Mouse (Mus musculus) layer of hippocampus, postnatal 14 days (tissue): ENCODE measurements around the gene Frmd4a. TPM values are rescaled to one million over a fixed set of nuclear protein-coding genes. Genes with fewer than 3 reads are reported as not detected.
"Not testable (repeated sequence)": the region's sequence is repeated elsewhere in the genome, so short reads cannot be mapped to it uniquely, and the experiment has no call there.

Source experiments
- DNase-seq, 2 experiments: peaks; one replicate each; pipeline ENCODE4 v3.0.0; 2021 to 2022; ENCODE audit warnings: low spot score in 2 of 2, mixed read lengths in 1 of 2
- total RNA-seq, 2 experiments: library from RNA; stranded (reverse); gene quantifications; 2 replicates each; pipeline ENCODE4 v1.2.3; 2021

Gene Frmd4a
- total RNA-seq, 2 experiments from 2014 or later = 115 to 121 TPM

GRCm38 (mm10) chr2:4606559-4606958 is 589.0 kb downstream of the Frmd4a start:
- no peak for DNase-seq

- DNase-seq = no peak
Measured at GRCm38 (mm10) chr2:4608253-4608652, 590.7 kb downstream of the Frmd4a start.

- no peak for DNase-seq
Measured at GRCm38 (mm10) chr2:4609433-4609832, 591.9 kb downstream of the Frmd4a start.

DNA sequence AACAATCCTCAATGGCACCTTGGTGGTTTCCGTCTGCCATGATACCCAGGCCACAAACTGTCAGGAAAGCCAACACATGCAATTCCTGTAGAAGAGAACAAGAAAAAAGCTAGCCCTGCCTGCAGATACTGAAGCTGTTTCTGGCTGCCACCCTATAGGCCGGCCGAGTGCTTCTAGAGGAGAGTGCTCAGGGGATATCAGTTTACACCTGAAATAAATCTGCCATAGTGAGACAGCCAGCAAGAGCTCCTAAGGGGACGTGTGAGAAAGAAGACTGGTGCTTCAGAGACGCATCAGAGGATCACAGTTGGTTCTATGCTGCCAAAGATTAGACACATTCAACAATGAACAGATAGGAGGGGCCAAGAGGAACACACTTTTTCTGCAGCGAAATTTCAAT is 593.8 kb downstream of the Frmd4a start:
- DNase-seq = no peak

GRCm38 (mm10) chr2:4611704-4612103 is 594.2 kb downstream of the Frmd4a start:
- DNase-seq = no peak

DNA sequence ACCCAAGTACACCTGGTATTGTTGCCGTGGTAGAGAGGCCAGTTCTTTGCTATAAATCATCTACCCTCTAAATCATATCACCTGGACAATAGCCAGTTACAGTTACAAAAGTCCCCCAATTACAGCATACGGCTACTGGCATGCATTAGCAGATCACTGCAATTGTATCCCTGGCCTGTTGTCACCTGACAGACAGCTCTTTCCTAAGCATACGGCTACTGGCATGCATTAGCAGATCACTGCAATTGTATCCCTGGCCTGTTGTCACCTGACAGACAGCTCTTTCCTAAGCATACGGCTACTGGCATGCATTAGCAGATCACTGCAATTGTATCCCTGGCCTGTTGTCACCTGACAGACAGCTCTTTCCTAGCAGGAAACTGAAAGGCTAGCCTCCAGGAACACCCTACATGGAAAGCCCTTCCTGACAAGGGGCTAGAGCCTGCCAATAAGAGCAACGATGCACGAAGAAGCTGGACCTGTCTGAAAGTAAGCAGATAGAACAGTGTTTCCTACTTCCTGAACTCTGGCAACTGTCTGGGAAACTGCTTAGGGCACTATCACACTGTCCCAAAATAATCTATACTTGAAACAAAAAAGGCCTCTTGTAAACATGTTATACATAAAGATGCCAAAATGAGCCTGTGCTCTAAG is 596.9 kb downstream of the Frmd4a start:
- DNase-seq = not testable (repeated sequence)

- DNase-seq = no peak
Measured at GRCm38 (mm10) chr2:4615014-4615546, 597.6 kb downstream of the Frmd4a start.

DNA sequence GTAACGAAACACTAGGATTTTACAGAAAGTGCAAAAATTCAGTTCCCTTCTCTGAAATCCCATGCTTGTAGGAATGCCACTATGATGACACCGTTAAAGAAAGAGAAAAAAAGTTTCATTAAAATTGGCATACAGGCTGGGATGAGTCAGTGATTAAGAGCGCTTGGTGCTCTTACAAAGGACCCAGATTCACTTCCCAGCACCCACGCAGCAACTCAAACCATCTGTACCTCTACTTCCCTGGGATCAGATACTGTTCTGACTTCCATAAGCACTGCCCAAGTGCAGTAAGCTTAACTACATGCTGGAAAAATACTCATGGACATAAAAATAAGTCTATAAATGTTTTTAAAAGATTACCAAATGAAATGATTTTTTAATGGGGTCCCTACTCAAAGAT is 599.5 kb downstream of the Frmd4a start:
- no peak for DNase-seq

- not testable (repeated sequence) for DNase-seq
Measured at GRCm38 (mm10) chr2:4619126-4619525, 601.6 kb downstream of the Frmd4a start.

DNA sequence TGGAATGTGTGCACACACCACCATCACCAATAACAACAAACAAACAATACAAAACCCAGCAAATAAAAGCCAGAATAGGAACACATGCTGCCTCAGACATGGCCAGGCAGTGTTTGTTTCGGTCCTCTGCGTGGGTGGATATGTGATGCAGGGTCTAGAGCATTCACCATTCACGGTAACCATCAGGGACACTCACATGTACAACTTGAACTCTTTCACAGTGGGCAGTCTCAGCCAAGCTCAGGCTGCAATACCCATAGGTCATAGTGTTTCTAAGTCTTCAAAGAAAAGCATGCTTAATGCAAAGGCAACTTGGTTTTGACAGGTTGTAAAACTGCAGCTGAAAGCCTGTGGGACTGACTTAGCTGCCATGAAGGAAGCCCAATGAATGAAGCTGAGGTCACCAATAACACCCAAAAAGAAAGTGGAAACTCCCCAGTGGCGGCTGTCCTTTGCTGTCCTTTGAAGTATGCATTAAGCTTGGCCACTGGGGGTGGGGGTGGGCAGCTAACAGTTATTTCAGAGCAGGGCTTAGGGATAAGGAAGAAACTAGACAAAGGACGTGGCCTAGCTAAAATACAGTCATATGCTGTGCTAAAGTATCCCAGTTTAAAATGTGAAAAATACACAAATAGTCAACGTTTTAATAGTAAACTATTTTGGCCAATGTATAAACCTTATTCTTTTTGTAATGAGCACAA is 602.5 kb downstream of the Frmd4a start:
- DNase-seq = no peak

GRCm38 (mm10) chr2:4620640-4621401 is 603.3 kb downstream of the Frmd4a start:
- DNase-seq = no peak

DNA sequence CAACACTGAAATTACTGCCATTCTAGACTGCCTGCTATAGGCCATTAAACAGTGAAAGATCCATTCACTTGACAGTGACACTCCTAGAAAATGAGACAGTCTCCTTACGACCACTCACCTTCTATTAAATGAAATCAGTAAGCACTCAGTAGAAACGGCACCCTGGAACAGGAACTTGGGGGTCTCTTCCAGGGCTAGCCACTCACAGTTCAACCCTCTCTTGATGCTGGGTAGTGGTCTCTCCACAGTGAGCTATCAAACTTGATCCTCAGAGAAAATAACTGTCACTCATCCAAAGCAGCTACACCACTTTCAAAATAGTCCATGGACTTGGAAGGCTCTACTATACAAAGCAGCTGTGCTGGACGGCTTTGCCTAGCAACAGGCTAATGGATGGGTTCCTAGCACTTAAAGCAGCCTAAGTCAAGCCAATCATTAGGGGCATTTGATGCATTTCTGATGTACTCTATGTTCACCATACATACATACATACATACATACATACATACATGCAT is 604.0 kb downstream of the Frmd4a start:
- DNase-seq = no peak

DNA sequence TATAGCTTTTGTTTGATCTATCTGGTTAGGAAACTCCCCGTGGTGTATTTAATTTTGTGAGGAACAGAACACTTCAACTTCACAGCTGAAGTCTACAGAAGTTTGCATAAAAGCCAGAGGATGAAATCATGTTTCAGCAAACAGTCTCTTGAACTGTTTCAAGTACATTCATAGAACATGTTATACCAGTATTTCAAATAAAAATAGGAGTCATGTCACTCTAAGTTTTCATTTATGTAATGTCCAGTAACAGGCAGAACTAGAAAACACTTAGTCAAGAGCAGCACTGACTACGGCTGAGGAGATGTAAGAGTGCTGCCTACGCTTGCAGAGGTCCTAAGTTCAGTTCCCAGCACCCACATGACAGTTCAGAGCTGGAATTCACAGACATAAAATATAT is 609.4 kb downstream of the Frmd4a start:
- DNase-seq = no peak

DNA sequence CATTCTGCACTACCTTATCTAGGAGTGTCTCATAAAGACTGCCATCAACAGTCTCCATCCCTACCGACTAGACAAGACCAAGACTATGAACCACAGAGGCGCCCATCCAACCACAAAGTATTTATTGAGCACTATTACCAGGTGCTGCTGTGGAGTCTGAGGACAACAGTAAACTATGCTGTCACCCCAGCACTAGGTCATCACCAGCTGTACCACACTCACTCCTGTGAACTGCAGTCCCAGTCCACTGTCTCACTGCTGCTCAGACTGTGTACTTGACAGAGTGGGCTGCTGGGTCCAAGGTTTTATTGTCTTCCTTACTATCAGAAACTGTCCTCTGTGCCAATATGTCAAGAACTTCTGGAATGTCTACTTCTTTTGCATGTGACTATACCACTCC is 611.4 kb downstream of the Frmd4a start:
- DNase-seq = no peak

DNA sequence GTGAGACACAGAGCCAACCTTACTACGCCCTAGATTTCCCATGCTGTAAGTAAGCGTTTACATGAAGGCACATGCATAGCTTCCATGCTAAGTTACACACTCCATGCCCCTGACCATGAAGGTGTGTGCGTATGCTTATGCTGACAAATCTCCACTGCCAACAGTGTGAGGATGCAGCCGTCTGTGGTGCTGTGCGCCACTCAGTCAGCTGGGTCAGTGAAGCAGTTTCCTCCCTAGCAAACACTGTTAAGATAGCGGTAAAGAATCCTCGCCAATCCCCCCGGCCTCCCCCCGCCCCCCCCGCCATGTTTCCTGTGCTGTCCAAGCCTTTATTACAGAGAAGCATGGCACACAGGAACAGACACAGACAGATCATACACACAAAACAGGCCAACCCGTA is 612.0 kb downstream of the Frmd4a start:
- no peak for DNase-seq

- DNase-seq = no peak
Measured at GRCm38 (mm10) chr2:4630197-4630835, 612.8 kb downstream of the Frmd4a start.

DNA sequence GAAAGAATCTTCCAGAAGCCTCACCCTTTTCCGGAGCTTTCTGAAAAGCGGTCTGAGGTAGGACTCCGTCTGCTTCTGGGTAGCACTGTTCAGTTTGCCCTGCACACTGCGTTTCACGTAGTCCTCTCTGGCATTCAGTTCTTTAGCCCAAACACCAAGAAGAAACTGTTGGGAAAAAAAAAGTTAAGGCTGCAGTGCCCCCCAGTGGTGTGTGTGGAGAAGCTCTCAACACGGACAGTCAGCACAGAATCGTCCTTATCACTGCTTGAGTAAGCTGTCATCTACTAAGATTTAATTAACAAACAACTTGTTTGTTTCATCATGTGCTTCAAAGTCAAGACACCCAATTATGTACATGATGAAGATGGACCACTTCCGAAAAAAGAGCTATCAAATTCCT is 618.3 kb downstream of the Frmd4a start:
- no peak for DNase-seq

DNA sequence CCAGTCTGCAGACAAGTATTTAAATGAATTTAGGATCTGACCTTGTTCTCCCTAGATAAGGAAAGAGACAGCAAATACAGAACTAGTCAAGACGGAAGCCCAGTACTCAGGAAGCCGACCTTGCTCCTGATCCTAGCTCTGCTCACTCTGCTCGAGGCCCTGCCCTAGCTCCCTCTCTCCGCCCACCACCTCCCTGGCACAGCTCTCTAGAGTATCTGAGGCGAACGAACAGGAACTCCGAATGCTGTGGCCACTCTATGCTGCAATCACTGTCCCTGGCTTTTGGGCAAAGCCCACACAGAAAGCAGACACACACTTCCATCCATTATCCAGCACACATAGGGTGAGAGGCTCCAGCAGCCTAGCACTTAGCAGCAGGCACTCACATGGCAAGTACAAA is 619.1 kb downstream of the Frmd4a start:
- no peak for DNase-seq

- no peak for DNase-seq
Measured at GRCm38 (mm10) chr2:4638189-4638588, 620.7 kb downstream of the Frmd4a start.

- no peak for DNase-seq
Measured at GRCm38 (mm10) chr2:4645066-4645465, 627.5 kb downstream of the Frmd4a start.

GRCm38 (mm10) chr2:4648094-4648493 is 630.6 kb downstream of the Frmd4a start:
- no peak for DNase-seq
